Mouse (Mus musculus) kidney, postnatal 0 days (tissue): ENCODE results near the gene Chic2. TPM values are rescaled to one million over a fixed set of nuclear protein-coding genes. Genes with fewer than 3 reads are reported as not detected.

ENCODE experiments used
- ATAC-seq: fragments of 200-750 bp; cut with Nextera tagmentation; replicated peaks from 2 replicates; pipeline ENCODE4 v1.8.0; 2017; ENCODE audit warnings: low read depth, moderate number of reproducible peaks, moderate TSS enrichment, moderate library complexity; ENCODE audit not compliant: low FRiP score
- DNase-seq: peaks from one replicate; pipeline ENCODE4 v3.0.0-alpha.2; 2016; ENCODE audit warnings: low spot score
- H3K27ac ChIP-seq: fragments of 300-500 bp; sonication (generic); 2 replicates; pipeline ENCODE4 v1.5.1; 2014; ENCODE audit warnings: mild to moderate bottlenecking
- H3K27me3 ChIP-seq: fragments of 300-500 bp; sonication (generic); 2 replicates; pipeline ENCODE4 v1.6.1; 2014; ENCODE audit warnings: low read length, mixed read lengths; ENCODE audit not compliant: insufficient read depth
- H3K36me3 ChIP-seq: fragments of 300-500 bp; sonication (generic); 2 replicates; pipeline ENCODE4 v1.6.1; 2014; ENCODE audit warnings: low read length, mixed read lengths; ENCODE audit not compliant: insufficient read depth
- H3K4me1 ChIP-seq: fragments of 300-500 bp; sonication (generic); replicated peaks from 2 replicates; pipeline ENCODE4 v1.6.1; 2014; ENCODE audit warnings: antibody characterized with exemption, low read length, mixed read lengths; ENCODE audit not compliant: insufficient read depth
- H3K4me2 ChIP-seq: fragments of 300-500 bp; sonication (generic); 2 replicates; pipeline ENCODE4 v1.6.1; 2014; ENCODE audit warnings: mild to moderate bottlenecking, low read length, moderate library complexity, mixed read lengths
- H3K4me3 ChIP-seq: fragments of 300-500 bp; sonication (generic); replicated peaks from 2 replicates; pipeline ENCODE4 v1.5.1; 2014; ENCODE audit warnings: low read depth, low read length
- H3K9ac ChIP-seq: fragments of 300-500 bp; sonication (generic); 2 replicates; pipeline ENCODE4 v1.6.1; 2014; ENCODE audit warnings: low read depth, low read length
- H3K9me3 ChIP-seq: fragments of 300-500 bp; sonication (generic); replicated peaks from 2 replicates; pipeline ENCODE4 v1.6.1; 2016; ENCODE audit warnings: low read length, inconsistent platforms, mixed read lengths
- CTCF ChIP-seq: IDR thresholded peaks from 2 replicates; pipeline ENCODE4 v1.5.1; 2016; ENCODE audit warnings: antibody characterized with exemption, low read depth, mild to moderate bottlenecking, moderate library complexity
- WGBS: fragments of 180-500 bp; shearing (Covaris S2); extraction: QIAGEN DNeasy Blood & Tissue Kit; methylation state at CpG from one replicate; pipeline ENCODE4 v1.1.7; 2014; 5-methylcytosine and 5-hydroxymethylcytosine counted together
- polyA plus RNA-seq: library from polyadenylated mRNA; unstranded; fragments of >200 nt; fragmentation: Nextera tagmentation; extraction: Ambion mirVana; gene quantifications from 2 replicates; pipeline ENCODE4 v1.2.1, GENCODE M21; 2015

The Chic2 gene
- polyA plus RNA-seq, 1 experiment from 2014 or later: 51.3 TPM

DNA sequence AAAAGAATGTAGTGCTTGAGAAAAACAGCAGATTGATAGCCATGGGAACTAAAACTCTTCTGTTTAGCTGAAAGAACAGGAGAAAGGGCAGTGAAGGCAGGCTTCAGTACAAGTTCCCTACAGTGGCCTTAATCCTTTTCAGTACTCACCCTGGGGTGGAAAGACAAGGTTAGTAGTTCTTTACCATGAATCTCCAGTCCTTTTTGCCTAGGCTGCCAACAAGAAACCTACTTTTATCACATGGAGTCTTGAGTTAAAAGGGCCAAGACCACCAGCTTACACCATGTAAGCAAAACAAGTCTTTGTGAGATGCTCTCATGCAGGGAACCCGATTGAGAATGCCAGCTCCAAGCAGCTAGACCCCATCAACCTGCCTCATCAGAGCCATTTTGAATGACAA is 29.8 kb downstream of the Chic2 start:
- Histone ChIP-seq H3K27me3 (no peaks in the 10 kb centered on the region), H3K4me2 (no peak overlapping the region), H3K4me1 (no peaks in the 10 kb centered on the region), H3K4me3 (no peak overlapping the region), H3K27ac (no peak overlapping the region), H3K9ac (no peak overlapping the region), H3K36me3 (0 out of 2 replicates have a peak, but pooled peaks cover 5% of the 10 kb centered on the region), H3K9me3 (no peaks in the 10 kb centered on the region)
- ATAC-seq: no peak
- no peak for TF ChIP-seq CTCF
- DNase-seq: no peak
- 69% methylated on average over 1 of the region's 1 CpGs for WGBS

- no peak overlapping the region for H3K4me2 ChIP-seq
- no peaks in the 10 kb centered on the region for H3K9me3 ChIP-seq
- 0 out of 2 replicates have a peak, but pooled peaks cover 5% of the 10 kb centered on the region for H3K36me3 ChIP-seq
- ATAC-seq (no peak), DNase-seq (no peak)
- TF ChIP-seq CTCF: no peak
- H3K4me1 ChIP-seq: no peaks in the 10 kb centered on the region
- H3K4me3 ChIP-seq: no peak overlapping the region
- H3K27me3 ChIP-seq: no peaks in the 10 kb centered on the region
- H3K9ac ChIP-seq: no peak overlapping the region
- H3K27ac ChIP-seq: no peak overlapping the region
- 70% methylated on average over 8 of the region's 8 CpGs for WGBS
These were observed 31.7 kb downstream of the Chic2 start for GRCm38 (mm10) chr5:75012771-75013421.

DNA sequence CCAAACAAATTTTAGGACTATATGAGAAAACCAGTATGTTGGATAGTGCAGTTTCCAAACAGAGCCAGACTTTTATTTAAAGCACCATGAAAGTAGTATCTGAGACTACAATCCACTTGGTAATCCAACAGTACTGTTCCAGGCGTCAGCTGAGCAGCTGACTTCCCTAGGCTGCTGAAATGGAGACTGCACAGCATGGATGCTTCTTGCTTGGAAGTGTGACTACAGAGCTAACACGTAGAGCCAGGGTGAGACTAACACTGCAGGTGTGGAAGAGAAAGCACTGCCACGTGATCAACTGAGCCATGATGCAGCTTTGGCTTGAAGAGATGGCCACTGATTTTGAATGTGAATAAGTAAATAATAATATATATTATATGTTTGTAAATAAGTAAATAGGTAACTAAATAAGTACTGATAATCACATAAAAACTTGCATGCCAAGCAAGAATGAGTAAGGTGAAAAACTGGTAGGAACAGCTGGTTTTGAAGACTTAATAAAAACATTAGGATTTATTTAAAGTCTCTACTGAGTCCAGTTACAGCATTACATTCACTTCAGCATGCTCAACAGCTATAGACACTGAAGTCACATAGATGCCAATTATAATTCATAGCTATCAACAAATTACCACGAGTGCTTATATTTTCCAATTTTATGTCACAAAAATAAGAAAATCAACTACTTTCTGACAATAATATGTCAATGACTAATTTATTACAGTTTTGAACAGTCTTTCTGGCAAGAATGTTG is 32.4 kb downstream of the Chic2 start:
- H3K9me3 ChIP-seq: no peaks in the 10 kb centered on the region
- H3K4me1 ChIP-seq: no peaks in the 10 kb centered on the region
- no peak for TF ChIP-seq CTCF
- ATAC-seq: no peak
- H3K4me2 ChIP-seq: no peak overlapping the region
- H3K9ac ChIP-seq: no peak overlapping the region
- no peaks in the 10 kb centered on the region for H3K27me3 ChIP-seq
- 0 out of 2 replicates have a peak, but pooled peaks cover 5% of the 10 kb centered on the region for H3K36me3 ChIP-seq
- H3K4me3 ChIP-seq: no peak overlapping the region
- WGBS: 76% methylated on average over 4 of the region's 4 CpGs
- no peak overlapping the region for H3K27ac ChIP-seq
- no peak for DNase-seq

GRCm38 (mm10) chr5:75004755-75005154 is 39.8 kb downstream of the Chic2 start:
- TF ChIP-seq CTCF: no peak
- Histone ChIP-seq H3K4me1 (no peaks in the 10 kb centered on the region), H3K27ac (no peak overlapping the region), H3K36me3 (peaks cover 13% of the 10 kb centered on the region), H3K9ac (no peak overlapping the region), H3K27me3 (no peaks in the 10 kb centered on the region), H3K4me3 (no peak overlapping the region), H3K9me3 (no peaks in the 10 kb centered on the region), H3K4me2 (no peak overlapping the region)
- WGBS: 83% methylated on average over 3 of the region's 3 CpGs
- ATAC-seq: no peak
- DNase-seq: no peak

DNA sequence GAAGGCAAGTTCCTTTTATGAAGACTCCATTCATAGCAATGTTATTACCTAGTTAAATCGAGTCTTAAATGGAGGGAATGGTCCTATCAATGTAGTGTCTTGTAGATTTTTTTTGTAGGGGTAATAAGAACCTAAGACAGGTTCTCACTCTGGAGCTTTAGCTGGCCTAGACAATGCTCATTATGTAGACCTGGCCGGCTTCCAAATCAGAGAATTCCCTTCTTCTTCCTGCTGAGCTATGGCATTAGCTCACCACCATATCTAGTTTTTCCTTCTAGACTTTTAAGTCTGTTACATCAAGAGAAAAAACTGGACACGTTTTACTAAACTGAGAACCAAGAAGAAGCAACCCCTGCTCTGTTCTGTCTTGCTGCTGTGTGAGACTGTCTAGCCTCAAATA is 42.5 kb downstream of the Chic2 start:
- TF ChIP-seq CTCF: no peak

GRCm38 (mm10) chr5:74998716-74999512 is 45.7 kb downstream of the Chic2 start:
- Histone ChIP-seq H3K27me3 (no peaks in the 10 kb centered on the region), H3K36me3 (peaks cover 14% of the 10 kb centered on the region), H3K4me3 (no peak overlapping the region), H3K9me3 (no peaks in the 10 kb centered on the region), H3K27ac (no peak overlapping the region), H3K4me1 (no peaks in the 10 kb centered on the region), H3K9ac (no peak overlapping the region), H3K4me2 (no peak overlapping the region)
- WGBS: 52% methylated on average over 12 of the region's 12 CpGs
- TF ChIP-seq CTCF: no peak
- no peak; the same call in 1 of the 2 replicates for ATAC-seq
- DNase-seq: peak; percentile 11

More for the DNA sequence above, 42.5 kb downstream of the Chic2 start:
- no peak overlapping the region for H3K4me3 ChIP-seq
- no peak overlapping the region for H3K9ac ChIP-seq
- WGBS: 92% methylated on average over 3 of the region's 3 CpGs
- no peak for ATAC-seq
- no peaks in the 10 kb centered on the region for H3K9me3 ChIP-seq
- no peak overlapping the region for H3K4me2 ChIP-seq
- DNase-seq: no peak
- no peak overlapping the region for H3K27ac ChIP-seq
- H3K36me3 ChIP-seq: peaks cover 15% of the 10 kb centered on the region
- H3K4me1 ChIP-seq: no peaks in the 10 kb centered on the region
- H3K27me3 ChIP-seq: no peaks in the 10 kb centered on the region
